Mouse (Mus musculus) limb, embryonic 14.5 days (tissue): ENCODE measurements around the gene Lmx1b. TPM values are rescaled to one million over a fixed set of nuclear protein-coding genes. Genes with fewer than 3 reads are reported as not detected.

Experiments
- ATAC-seq: fragments of 200-750 bp; cut with Nextera tagmentation; 2 replicates; pipeline ENCODE4 v1.8.0; 2017; ENCODE audit warnings: low read depth, moderate number of reproducible peaks, moderate TSS enrichment; ENCODE audit not compliant: low FRiP score
- DNase-seq: peaks from one replicate; pipeline ENCODE4 v3.0.0-alpha.2; 2015; ENCODE audit warnings: low spot score
- H3K27ac ChIP-seq: fragments of 300-500 bp; sonication (generic); replicated peaks from 2 replicates; pipeline ENCODE4 v1.5.1; 2014; ENCODE audit warnings: low read depth, mild to moderate bottlenecking, low read length, moderate library complexity, mixed read lengths
- H3K27me3 ChIP-seq: fragments of 300-500 bp; sonication (generic); 2 replicates; pipeline ENCODE4 v1.6.1; 2014; ENCODE audit warnings: low read length, mixed read lengths; ENCODE audit not compliant: control insufficient read depth, insufficient read depth
- H3K36me3 ChIP-seq: fragments of 300-500 bp; sonication (generic); 2 replicates; pipeline ENCODE4 v1.6.1; 2014; ENCODE audit warnings: mild to moderate bottlenecking, low read length, moderate library complexity, mixed read lengths; ENCODE audit not compliant: control insufficient read depth, insufficient read depth
- H3K4me1 ChIP-seq: fragments of 300-500 bp; sonication (generic); 2 replicates; pipeline ENCODE4 v1.6.1; 2014; ENCODE audit warnings: antibody characterized with exemption, low read length, mixed read lengths; ENCODE audit not compliant: control insufficient read depth, insufficient read depth
- H3K4me2 ChIP-seq: fragments of 300-500 bp; sonication (generic); replicated peaks from 2 replicates; pipeline ENCODE4 v1.6.1; 2014; ENCODE audit warnings: low read depth, mild to moderate bottlenecking, low read length, moderate library complexity; ENCODE audit not compliant: severe bottlenecking
- H3K4me3 ChIP-seq: fragments of 300-500 bp; sonication (generic); replicated peaks from 2 replicates; pipeline ENCODE4 v1.5.1; 2014; ENCODE audit warnings: low read length
- H3K9ac ChIP-seq: fragments of 300-500 bp; sonication (generic); 2 replicates; pipeline ENCODE4 v1.6.1; 2014; ENCODE audit warnings: mild to moderate bottlenecking, low read depth, low read length, moderate library complexity; ENCODE audit not compliant: severe bottlenecking
- H3K9me3 ChIP-seq: fragments of 300-500 bp; sonication (generic); 2 replicates; pipeline ENCODE4 v1.6.1; 2016; ENCODE audit warnings: low read length; ENCODE audit not compliant: control insufficient read depth
- POLR2A ChIP-seq: fragments of 200-500 bp; IDR thresholded peaks from 2 replicates; pipeline ENCODE4 v1.8.0; 2012; ENCODE audit warnings: inconsistent platforms, mild to moderate bottlenecking, moderate library complexity, borderline replicate concordance; ENCODE audit not compliant: insufficient read depth, insufficient read length; ENCODE audit errors: extremely low read depth
- WGBS: fragments of 180-500 bp; shearing (Covaris S2); extraction: QIAGEN DNeasy Blood & Tissue Kit; methylation state at CpG from one replicate; pipeline ENCODE4 v1.1.7; 2014; 5-methylcytosine and 5-hydroxymethylcytosine counted together
- polyA plus RNA-seq, 2 experiments: library from polyadenylated mRNA; depleted of rRNA in 1 of 2; stranded (reverse) in 1 of 2; unstranded in 1 of 2; fragments of >200 nt; fragmentation: Nextera tagmentation in 1 of 2; extraction: Ambion mirVana in 1 of 2; gene quantifications; 2 replicates each; pipeline versions ENCODE4 v1.2.1 to v1.2.3; 2012 to 2014

Lmx1b gene
- polyA plus RNA-seq (2012; rRNA removed) (28.3 and 40.0 TPM in 2 replicates), polyA plus RNA-seq (2014; fragmentation: Nextera tagmentation; extraction: Ambion mirVana) (6.3 and 8.4 TPM in 2 replicates)

DNA sequence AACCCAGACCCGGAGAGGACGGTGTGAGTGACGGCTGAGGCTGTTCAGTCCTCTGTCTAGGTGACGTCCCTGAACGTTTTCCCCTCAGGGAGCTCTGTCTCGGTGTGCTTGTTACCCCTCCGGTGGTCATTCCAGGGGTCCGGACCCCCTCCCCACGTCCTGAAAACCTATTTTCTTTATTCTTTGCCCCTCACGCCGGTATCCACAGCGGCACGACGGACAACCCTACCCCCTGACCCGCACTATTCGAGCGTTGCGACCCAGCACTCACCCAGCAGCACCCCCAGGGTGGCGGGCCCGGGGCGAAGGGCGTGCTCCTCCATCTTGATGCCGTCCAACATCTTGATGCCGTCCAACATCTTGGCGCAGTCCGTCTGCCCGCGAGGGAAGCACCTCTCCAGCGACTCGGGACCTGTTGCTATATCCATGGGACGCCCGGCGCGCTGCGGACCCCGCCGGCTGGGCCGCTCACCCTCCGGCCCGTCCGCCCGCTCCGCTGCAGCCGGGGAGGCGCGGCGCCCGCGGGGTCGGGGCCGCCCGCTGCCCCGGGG, at the start of gene Lmx1b:
TSS of gene Lmx1b (minus strand) at position 341 of the 551 bp plus-strand sequence.
- Histone ChIP-seq H3K27ac (peak within 1 kb of the TSS; percentile 89), H3K9ac (peak within 1 kb of the TSS; percentile 95), H3K27me3 (peaks cover 65% of the 10 kb centered on the region), H3K4me1 (peaks cover 12% of the 10 kb centered on the region), H3K9me3 (no peaks in the 10 kb centered on the region), H3K4me3 (peak within 1 kb of the TSS; percentile 57), H3K36me3 (peaks cover 21% of the 10 kb centered on the region), H3K4me2 (peak within 1 kb of the TSS; percentile 64)
- DNase-seq = no peak
- ATAC-seq = no peak
- TF ChIP-seq POLR2A = no peak
- WGBS = 3% methylated on average over 31 of the region's 53 CpGs

- H3K4me2 ChIP-seq = no peak overlapping the region
- no peak overlapping the region for H3K9ac ChIP-seq
- no peak for ATAC-seq
- H3K27me3 ChIP-seq = no peaks in the 10 kb centered on the region
- H3K27ac ChIP-seq = no peak overlapping the region
- 32% methylated on average over 9 of the region's 9 CpGs for WGBS
- H3K36me3 ChIP-seq = no peaks in the 10 kb centered on the region
- TF ChIP-seq POLR2A = no peak
- no peak overlapping the region for H3K4me3 ChIP-seq
- H3K4me1 ChIP-seq = no peaks in the 10 kb centered on the region
- peaks cover 4% of the 10 kb centered on the region; the same call in 1 of the 2 replicates for H3K9me3 ChIP-seq
- no peak for DNase-seq
Observed at GRCm38 (mm10) chr2:33689880-33690462, 49.7 kb upstream of the Lmx1b start.

GRCm38 (mm10) chr2:33689155-33689879, 49.0 kb upstream of the Lmx1b start:
- H3K36me3 ChIP-seq = no peaks in the 10 kb centered on the region
- no peaks in the 10 kb centered on the region for H3K4me1 ChIP-seq
- H3K27ac ChIP-seq = no peak overlapping the region
- peaks cover 4% of the 10 kb centered on the region; the same call in 1 of the 2 replicates for H3K9me3 ChIP-seq
- H3K27me3 ChIP-seq = no peaks in the 10 kb centered on the region
- no peak overlapping the region for H3K9ac ChIP-seq
- H3K4me2 ChIP-seq = no peak overlapping the region
- DNase-seq (no peak), ATAC-seq (no peak)
- H3K4me3 ChIP-seq = no peak overlapping the region
- no peak for TF ChIP-seq POLR2A
- 70% methylated on average over 23 of the region's 23 CpGs for WGBS

- ATAC-seq = no peak
- H3K4me3 ChIP-seq = no peak overlapping the region
- no peaks in the 10 kb centered on the region for H3K9me3 ChIP-seq
- H3K27ac ChIP-seq = no peak overlapping the region
- H3K4me2 ChIP-seq = no peak overlapping the region
- 58% methylated on average over 4 of the region's 4 CpGs for WGBS
- H3K36me3 ChIP-seq = no peaks in the 10 kb centered on the region
- TF ChIP-seq POLR2A = no peak
- no peak for DNase-seq
- no peak overlapping the region for H3K9ac ChIP-seq
- H3K4me1 ChIP-seq = no peaks in the 10 kb centered on the region
- no peaks in the 10 kb centered on the region for H3K27me3 ChIP-seq
Observed at GRCm38 (mm10) chr2:33683594-33683993, 43.3 kb upstream of the Lmx1b start.

DNA sequence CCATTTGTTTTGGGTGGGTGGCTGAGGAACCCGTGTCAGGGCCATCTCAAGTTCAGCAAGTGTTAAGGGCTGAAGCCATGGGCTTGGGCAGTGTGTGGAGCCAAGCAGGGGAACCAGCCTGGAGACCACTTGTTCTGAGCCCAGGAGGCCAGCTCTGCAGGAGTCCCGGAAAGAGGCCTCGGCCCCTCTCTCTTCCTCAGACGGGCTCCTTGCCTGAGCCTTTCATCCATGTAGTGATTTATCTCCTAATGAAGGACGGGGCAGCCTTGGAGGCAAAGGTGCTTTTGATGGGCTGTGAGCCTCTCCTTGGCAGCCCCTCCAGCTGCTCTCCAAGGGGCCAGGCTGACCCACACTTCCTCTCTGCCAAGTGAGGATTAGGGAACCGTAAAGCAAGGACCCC, 42.8 kb upstream of the Lmx1b start:
- H3K9me3 ChIP-seq = no peaks in the 10 kb centered on the region
- DNase-seq = no peak
- no peaks in the 10 kb centered on the region for H3K36me3 ChIP-seq
- no peak for ATAC-seq
- H3K27ac ChIP-seq = no peak overlapping the region
- no peaks in the 10 kb centered on the region for H3K27me3 ChIP-seq
- H3K4me2 ChIP-seq = no peak overlapping the region
- TF ChIP-seq POLR2A = no peak
- no peaks in the 10 kb centered on the region for H3K4me1 ChIP-seq
- no peak overlapping the region for H3K4me3 ChIP-seq
- WGBS = 24% methylated on average over 6 of the region's 6 CpGs
- H3K9ac ChIP-seq = no peak overlapping the region
